Mouse (Mus musculus): ENCODE measurements around the gene Grin2b.

GRCm38 (mm10) chr6:135943121-135943617 lies 230.1 kb downstream of the Grin2b start:
- no peak for TF ChIP-seq POLR2A (IDR thresholded peaks at IDR 0.05; ENCODE audit: insufficient read length, low read depth)
- no peak for TF ChIP-seq MYOG (IDR thresholded peaks at IDR 0.05; ENCODE audit: control insufficient read depth in 1 of 3, insufficient read depth in 1 of 3, insufficient read length in 2 of 3, low read depth in 2 of 3)
- TF ChIP-seq REST (IDR thresholded peaks at IDR 0.05; ENCODE audit: insufficient read depth, insufficient read length), result no peak
- TF ChIP-seq MAX (IDR thresholded peaks at IDR 0.05; ENCODE audit: low read depth), result no peak
- no peak for TF ChIP-seq USF1 (IDR thresholded peaks at IDR 0.05; ENCODE audit: low read depth)
- TF ChIP-seq E2F4 (IDR thresholded peaks at IDR 0.05; ENCODE audit: insufficient read depth), result no peak
- no peak for TF ChIP-seq SRF (IDR thresholded peaks at IDR 0.05; ENCODE audit: control insufficient read depth, insufficient read length, low read depth)
- no peak for TF ChIP-seq POLR2AphosphoS2 (IDR thresholded peaks at IDR 0.05; ENCODE audit: insufficient read length, low read depth)
- TF ChIP-seq TCF12 (IDR thresholded peaks at IDR 0.05; ENCODE audit: insufficient read depth, poor library complexity, severe bottlenecking), result no peak
- no peak for TF ChIP-seq MYOD1 (IDR thresholded peaks at IDR 0.05; ENCODE audit: control insufficient read depth in 1 of 3, insufficient read length in 2 of 3, low read depth in 2 of 3)
- no peak for TF ChIP-seq CEBPB (IDR thresholded peaks at IDR 0.05; ENCODE audit: insufficient read depth, poor library complexity, severe bottlenecking)
- TF ChIP-seq TCF3 (IDR thresholded peaks at IDR 0.05; ENCODE audit: insufficient read length, low read depth), result no peak
